Mouse (Mus musculus): ENCODE results near the gene Unc5cl. TPM values are rescaled to one million over a fixed set of nuclear protein-coding genes. Genes with fewer than 3 reads are reported as not detected.

Gene Unc5cl
- polyA plus RNA-seq, 1 experiment, result not detected

- Histone ChIP-seq H3K36me3 (ENCODE audit: control insufficient read depth, insufficient read depth) (peaks cover 4% of the 10 kb centered on the region), H3K4me3 (no peak overlapping the region)
Observed at GRCm38 (mm10) chr17:48425823-48426612, 28.7 kb upstream of the Unc5cl start.

GRCm38 (mm10) chr17:48426991-48427750 is 27.5 kb upstream of the Unc5cl start:
- peak overlapping the region; percentile 24 for H3K4me2 ChIP-seq (ENCODE audit: low read depth)
- H3K36me3 ChIP-seq (ENCODE audit: control insufficient read depth, insufficient read depth), result peaks cover under 1% of the 10 kb centered on the region
- peaks cover 8% of the 10 kb centered on the region for H3K79me2 ChIP-seq (ENCODE audit: control insufficient read depth, insufficient read depth)
- TF ChIP-seq TCF3 (IDR thresholded peaks at IDR 0.05; ENCODE audit: insufficient read length, low read depth) (no peak), MYOD1 (IDR thresholded peaks at IDR 0.05; ENCODE audit: control insufficient read depth in 1 of 3, insufficient read length in 2 of 3, low read depth in 2 of 3) (no peak), MYOG (IDR thresholded peaks at IDR 0.05; ENCODE audit: control insufficient read depth in 1 of 3, insufficient read depth in 1 of 3, insufficient read length in 2 of 3, low read depth in 2 of 3) (no peak), CEBPB (IDR thresholded peaks at IDR 0.05; ENCODE audit: insufficient read depth, poor library complexity, severe bottlenecking) (no peak), SRF (IDR thresholded peaks at IDR 0.05; ENCODE audit: control insufficient read depth, insufficient read length, low read depth) (no peak), USF1 (IDR thresholded peaks at IDR 0.05; ENCODE audit: low read depth) (no peak), POLR2A (IDR thresholded peaks at IDR 0.05; ENCODE audit: insufficient read length, low read depth) (no peak), E2F4 (IDR thresholded peaks at IDR 0.05; ENCODE audit: insufficient read depth) (no peak), POLR2AphosphoS2 (IDR thresholded peaks at IDR 0.05; ENCODE audit: insufficient read length, low read depth) (no peak), REST (IDR thresholded peaks at IDR 0.05; ENCODE audit: insufficient read depth, insufficient read length) (no peak), MAX (IDR thresholded peaks at IDR 0.05; ENCODE audit: low read depth) (no peak), TCF12 (IDR thresholded peaks at IDR 0.05; ENCODE audit: insufficient read depth, poor library complexity, severe bottlenecking) (no peak)
- H3K4me3 ChIP-seq, result no peak overlapping the region
- H3K27me3 ChIP-seq (ENCODE audit: control insufficient read depth, insufficient read depth, insufficient read length), result no peaks in the 10 kb centered on the region
- H3ac ChIP-seq (ENCODE audit: control insufficient read depth, insufficient read length), result no peak overlapping the region

More at GRCm38 (mm10) chr17:48425823-48426612, 28.7 kb upstream of the Unc5cl start:
- TF ChIP-seq MYOD1 (IDR thresholded peaks at IDR 0.05; ENCODE audit: control insufficient read depth in 1 of 3, insufficient read length in 2 of 3, low read depth in 2 of 3) (peak in 2 of 3 experiments; percentile 29 to 74), MYOG (IDR thresholded peaks at IDR 0.05; ENCODE audit: control insufficient read depth in 1 of 3, insufficient read depth in 1 of 3, insufficient read length in 2 of 3, low read depth in 2 of 3) (peak in 2 of 3 experiments; percentile 10 to 68), TCF3 (IDR thresholded peaks at IDR 0.05; ENCODE audit: insufficient read length, low read depth) (no peak)
- Histone ChIP-seq H3K4me2 (ENCODE audit: low read depth) (peak overlapping the region; percentile 45), H3ac (ENCODE audit: control insufficient read depth, insufficient read length) (no peak overlapping the region), H3K79me2 (ENCODE audit: control insufficient read depth, insufficient read depth) (peaks cover 8% of the 10 kb centered on the region), H3K27me3 (ENCODE audit: control insufficient read depth, insufficient read depth, insufficient read length) (no peaks in the 10 kb centered on the region)

- Histone ChIP-seq H3K4me2 (ENCODE audit: low read depth) (peak overlapping the region; percentile 69), H3ac (ENCODE audit: control insufficient read depth, insufficient read length) (no peak overlapping the region), H3K79me2 (ENCODE audit: control insufficient read depth, insufficient read depth) (peaks cover 8% of the 10 kb centered on the region), H3K4me3 (no peak overlapping the region), H3K36me3 (ENCODE audit: control insufficient read depth, insufficient read depth) (no peaks in the 10 kb centered on the region), H3K27me3 (ENCODE audit: control insufficient read depth, insufficient read depth, insufficient read length) (no peaks in the 10 kb centered on the region)
- no peak for TF ChIP-seq TCF3 (IDR thresholded peaks at IDR 0.05; ENCODE audit: insufficient read length, low read depth)
- no peak for TF ChIP-seq E2F4 (IDR thresholded peaks at IDR 0.05; ENCODE audit: insufficient read depth)
- no peak for TF ChIP-seq MYOG (IDR thresholded peaks at IDR 0.05; ENCODE audit: control insufficient read depth in 1 of 3, insufficient read depth in 1 of 3, insufficient read length in 2 of 3, low read depth in 2 of 3)
- no peak for TF ChIP-seq MAX (IDR thresholded peaks at IDR 0.05; ENCODE audit: low read depth)
- no peak for TF ChIP-seq SRF (IDR thresholded peaks at IDR 0.05; ENCODE audit: control insufficient read depth, insufficient read length, low read depth)
- no peak for TF ChIP-seq MYOD1 (IDR thresholded peaks at IDR 0.05; ENCODE audit: control insufficient read depth in 1 of 3, insufficient read length in 2 of 3, low read depth in 2 of 3)
- TF ChIP-seq REST (IDR thresholded peaks at IDR 0.05; ENCODE audit: insufficient read depth, insufficient read length), result no peak
- TF ChIP-seq CEBPB (IDR thresholded peaks at IDR 0.05; ENCODE audit: insufficient read depth, poor library complexity, severe bottlenecking), result no peak
- no peak for TF ChIP-seq USF1 (IDR thresholded peaks at IDR 0.05; ENCODE audit: low read depth)
- no peak for TF ChIP-seq TCF12 (IDR thresholded peaks at IDR 0.05; ENCODE audit: insufficient read depth, poor library complexity, severe bottlenecking)
- TF ChIP-seq POLR2A (IDR thresholded peaks at IDR 0.05; ENCODE audit: insufficient read length, low read depth), result no peak
- TF ChIP-seq POLR2AphosphoS2 (IDR thresholded peaks at IDR 0.05; ENCODE audit: insufficient read length, low read depth), result no peak
Observed at GRCm38 (mm10) chr17:48427852-48428530, 26.7 kb upstream of the Unc5cl start.

GRCm38 (mm10) chr17:48430394-48430793 is 24.3 kb upstream of the Unc5cl start:
- Histone ChIP-seq H3K27me3 (ENCODE audit: control insufficient read depth, insufficient read depth, insufficient read length) (no peaks in the 10 kb centered on the region), H3ac (ENCODE audit: control insufficient read depth, insufficient read length) (no peak overlapping the region), H3K4me3 (peak overlapping the region; percentile 21), H3K36me3 (ENCODE audit: control insufficient read depth, insufficient read depth) (no peaks in the 10 kb centered on the region), H3K4me2 (ENCODE audit: low read depth) (peak overlapping the region; percentile 69), H3K79me2 (ENCODE audit: control insufficient read depth, insufficient read depth) (peaks cover 8% of the 10 kb centered on the region)
- no peak for TF ChIP-seq E2F4 (IDR thresholded peaks at IDR 0.05; ENCODE audit: insufficient read depth)
- peak; percentile 29 for TF ChIP-seq TCF12 (IDR thresholded peaks at IDR 0.05; ENCODE audit: insufficient read depth, poor library complexity, severe bottlenecking)
- no peak for TF ChIP-seq REST (IDR thresholded peaks at IDR 0.05; ENCODE audit: insufficient read depth, insufficient read length)
- no peak for TF ChIP-seq USF1 (IDR thresholded peaks at IDR 0.05; ENCODE audit: low read depth)
- no peak for TF ChIP-seq POLR2AphosphoS2 (IDR thresholded peaks at IDR 0.05; ENCODE audit: insufficient read length, low read depth)
- TF ChIP-seq TCF3 (IDR thresholded peaks at IDR 0.05; ENCODE audit: insufficient read length, low read depth), result no peak
- TF ChIP-seq POLR2A (IDR thresholded peaks at IDR 0.05; ENCODE audit: insufficient read length, low read depth), result no peak
- TF ChIP-seq MYOD1 (IDR thresholded peaks at IDR 0.05; ENCODE audit: control insufficient read depth in 1 of 3, insufficient read length in 2 of 3, low read depth in 2 of 3), result peak; percentile 83 to 89 (median 84)
- TF ChIP-seq MAX (IDR thresholded peaks at IDR 0.05; ENCODE audit: low read depth), result no peak
- no peak for TF ChIP-seq CEBPB (IDR thresholded peaks at IDR 0.05; ENCODE audit: insufficient read depth, poor library complexity, severe bottlenecking)
- TF ChIP-seq MYOG (IDR thresholded peaks at IDR 0.05; ENCODE audit: control insufficient read depth in 1 of 3, insufficient read depth in 1 of 3, insufficient read length in 2 of 3, low read depth in 2 of 3), result peak in 2 of 3 experiments; percentile 63 to 71
- no peak for TF ChIP-seq SRF (IDR thresholded peaks at IDR 0.05; ENCODE audit: control insufficient read depth, insufficient read length, low read depth)

Measured in myocyte (in vitro differentiated cells).